Mouse (Mus musculus): ENCODE results near the gene Hoxb9. TPM values are rescaled to one million over a fixed set of nuclear protein-coding genes. Genes with fewer than 3 reads are reported as not detected.

The Hoxb9 gene
- polyA plus RNA-seq, 1 experiment from 2014 or later = not detected

DNA sequence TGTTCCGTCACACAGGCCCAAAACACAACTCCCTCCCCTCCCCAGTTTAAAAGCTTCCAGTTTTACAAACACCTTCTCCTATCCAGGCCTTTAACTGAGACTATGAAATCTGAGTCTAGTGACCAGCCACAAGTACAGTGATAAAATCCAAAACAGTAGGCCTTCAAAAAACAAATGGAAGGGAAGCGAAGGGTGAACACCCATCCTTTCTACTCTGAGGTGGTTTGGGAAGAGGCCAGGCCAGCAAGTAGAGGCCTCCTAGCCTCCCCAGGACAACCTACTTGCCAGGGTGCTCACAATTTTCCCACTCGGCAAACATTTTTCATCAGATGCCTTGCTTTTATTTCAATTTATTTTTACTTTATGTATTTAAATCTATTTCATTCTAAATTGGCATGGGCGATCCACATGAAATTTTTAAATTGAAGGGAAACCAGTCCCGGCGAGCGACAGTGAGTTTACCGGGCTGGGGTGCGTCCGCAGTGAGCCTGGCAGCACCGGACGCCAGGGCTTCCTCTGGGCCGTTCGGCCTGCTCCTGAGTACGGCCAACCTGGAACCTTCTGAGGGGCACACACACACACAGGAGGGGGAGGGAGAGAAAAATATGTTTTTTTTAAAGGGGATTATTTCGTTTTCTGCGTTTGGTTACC lies 19.6 kb downstream of the Hoxb9 start:
- no peak overlapping the region for H3K4me3 ChIP-seq
- H3K27ac ChIP-seq (replicated peaks) = no peak overlapping the region
- H3K9ac ChIP-seq (replicated peaks) = no peak overlapping the region
- H3K36me3 ChIP-seq = no peaks in the 10 kb centered on the region
- H3K9me3 ChIP-seq = no peaks in the 10 kb centered on the region
- H3K4me1 ChIP-seq = 0 out of 2 replicates have a peak, but pooled peaks cover 4% of the 10 kb centered on the region
- H3K4me2 ChIP-seq (replicated peaks) = no peak overlapping the region
- 3% methylated on average over 17 of the region's 17 CpGs for WGBS
- peaks cover 97% of the 10 kb centered on the region for H3K27me3 ChIP-seq
- ATAC-seq (replicated peaks) = no peak

DNA sequence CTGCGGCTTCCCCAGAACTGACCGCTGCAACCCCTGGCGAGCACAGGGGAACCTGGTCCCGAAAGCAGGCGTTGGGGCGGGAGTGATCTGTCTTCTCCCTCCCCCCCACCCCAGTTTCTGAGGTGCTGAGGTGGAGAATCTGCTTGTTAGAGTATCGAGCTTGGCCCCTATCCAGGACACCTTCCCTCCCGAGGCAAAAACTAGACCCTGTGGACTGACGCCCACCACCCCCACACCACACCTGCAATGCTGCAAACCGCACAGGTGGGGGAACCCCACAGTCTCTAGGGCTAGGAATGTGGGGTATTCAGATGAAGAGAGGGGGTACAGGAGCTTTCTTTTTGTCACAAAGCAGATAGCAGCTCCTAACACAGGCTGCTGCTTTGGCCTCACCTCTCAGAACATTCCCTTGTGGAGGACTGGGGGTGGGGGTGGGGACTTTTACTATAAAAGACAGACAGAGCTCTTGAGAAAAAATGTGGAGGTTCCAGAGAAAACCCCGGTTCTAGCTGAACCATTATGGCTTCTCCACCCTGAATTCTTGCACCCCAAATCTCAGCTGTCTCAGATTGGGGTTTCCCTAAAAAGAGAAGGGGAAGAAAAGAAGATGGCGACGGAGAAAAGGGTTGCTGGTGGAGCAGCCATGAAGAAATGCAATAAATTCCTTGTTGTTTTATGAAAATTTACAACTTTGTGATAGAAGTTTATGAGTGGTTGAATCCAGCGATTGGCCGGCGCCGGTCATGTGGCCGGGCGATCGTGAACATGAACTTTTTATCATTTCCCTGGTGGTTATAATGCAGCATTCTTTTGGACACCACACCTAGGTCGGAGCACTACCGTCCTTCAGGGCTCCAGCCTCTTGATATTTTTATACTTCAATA lies 20.7 kb downstream of the Hoxb9 start, which contains the start of gene Hoxb6:
Hoxb6 (plus strand) TSS at position 796 of the 884 bp plus-strand sequence.
- H3K36me3 ChIP-seq = no peaks in the 10 kb centered on the region
- no peak within 1 kb of the TSS for H3K9ac ChIP-seq (replicated peaks)
- no peak within 1 kb of the TSS for H3K4me2 ChIP-seq (replicated peaks)
- H3K4me1 ChIP-seq = no peaks in the 10 kb centered on the region
- ATAC-seq (replicated peaks) = no peak
- H3K4me3 ChIP-seq = no peak within 1 kb of the TSS
- H3K27me3 ChIP-seq = peaks cover 97% of the 10 kb centered on the region
- WGBS = 1% methylated on average over 22 of the region's 22 CpGs
- no peak within 1 kb of the TSS for H3K27ac ChIP-seq (replicated peaks)
- H3K9me3 ChIP-seq = no peaks in the 10 kb centered on the region

DNA sequence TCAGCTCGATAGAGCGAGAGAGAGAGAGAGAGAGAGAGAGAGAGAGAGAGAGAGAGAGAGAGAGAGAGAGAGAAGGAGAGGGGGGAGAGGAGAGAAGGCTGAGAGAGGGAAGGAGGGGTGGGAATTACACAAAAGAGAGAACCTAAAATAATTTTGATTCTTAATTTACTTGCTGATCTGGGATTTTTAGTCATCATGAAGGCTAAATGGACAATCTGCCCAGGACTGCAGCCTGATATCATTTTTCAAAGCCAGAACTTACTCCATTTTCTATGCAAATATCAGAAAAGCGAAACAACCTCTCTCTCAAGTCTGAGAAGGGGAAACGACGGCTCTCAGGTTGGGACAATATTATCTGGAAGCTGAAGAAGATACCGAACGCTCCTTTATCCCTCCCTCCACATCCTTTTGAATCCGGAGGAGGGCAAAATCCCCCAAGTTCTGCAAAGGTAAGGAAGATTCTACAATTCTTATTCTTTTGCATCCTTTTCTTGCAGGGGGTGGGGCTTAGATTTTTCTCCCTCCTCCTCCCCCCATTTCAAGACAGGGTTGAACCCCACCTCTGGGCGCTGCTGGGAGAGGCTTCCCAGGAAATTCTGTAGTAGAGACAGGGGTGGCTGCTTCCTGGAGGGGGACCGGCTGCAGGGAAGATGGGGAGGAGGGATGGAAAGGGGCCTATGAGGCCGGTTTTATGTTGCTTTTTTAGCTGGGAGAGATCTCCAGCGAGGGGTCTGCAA lies 21.5 kb downstream of the Hoxb9 start:
- Histone ChIP-seq H3K36me3 (no peaks in the 10 kb centered on the region), H3K4me3 (no peak overlapping the region)
- WGBS = 3% methylated on average over 12 of the region's 12 CpGs

GRCm38 (mm10) chr11:96293302-96293921 lies 22.2 kb downstream of the Hoxb9 start:
- 2% methylated on average over 22 of the region's 22 CpGs for WGBS
- Histone ChIP-seq H3K4me2 (replicated peaks) (no peak overlapping the region), H3K9me3 (no peaks in the 10 kb centered on the region), H3K4me3 (no peak overlapping the region), H3K4me1 (no peaks in the 10 kb centered on the region), H3K9ac (replicated peaks) (no peak overlapping the region), H3K27me3 (peaks cover 97% of the 10 kb centered on the region), H3K27ac (replicated peaks) (no peak overlapping the region), H3K36me3 (no peaks in the 10 kb centered on the region)
- no peak for ATAC-seq (replicated peaks)

More for the DNA sequence above, 21.5 kb downstream of the Hoxb9 start:
- Histone ChIP-seq H3K9ac (replicated peaks) (no peak overlapping the region), H3K4me2 (replicated peaks) (no peak overlapping the region), H3K27me3 (peaks cover 97% of the 10 kb centered on the region), H3K27ac (replicated peaks) (no peak overlapping the region), H3K9me3 (no peaks in the 10 kb centered on the region), H3K4me1 (no peaks in the 10 kb centered on the region)
- no peak for ATAC-seq (replicated peaks)

DNA sequence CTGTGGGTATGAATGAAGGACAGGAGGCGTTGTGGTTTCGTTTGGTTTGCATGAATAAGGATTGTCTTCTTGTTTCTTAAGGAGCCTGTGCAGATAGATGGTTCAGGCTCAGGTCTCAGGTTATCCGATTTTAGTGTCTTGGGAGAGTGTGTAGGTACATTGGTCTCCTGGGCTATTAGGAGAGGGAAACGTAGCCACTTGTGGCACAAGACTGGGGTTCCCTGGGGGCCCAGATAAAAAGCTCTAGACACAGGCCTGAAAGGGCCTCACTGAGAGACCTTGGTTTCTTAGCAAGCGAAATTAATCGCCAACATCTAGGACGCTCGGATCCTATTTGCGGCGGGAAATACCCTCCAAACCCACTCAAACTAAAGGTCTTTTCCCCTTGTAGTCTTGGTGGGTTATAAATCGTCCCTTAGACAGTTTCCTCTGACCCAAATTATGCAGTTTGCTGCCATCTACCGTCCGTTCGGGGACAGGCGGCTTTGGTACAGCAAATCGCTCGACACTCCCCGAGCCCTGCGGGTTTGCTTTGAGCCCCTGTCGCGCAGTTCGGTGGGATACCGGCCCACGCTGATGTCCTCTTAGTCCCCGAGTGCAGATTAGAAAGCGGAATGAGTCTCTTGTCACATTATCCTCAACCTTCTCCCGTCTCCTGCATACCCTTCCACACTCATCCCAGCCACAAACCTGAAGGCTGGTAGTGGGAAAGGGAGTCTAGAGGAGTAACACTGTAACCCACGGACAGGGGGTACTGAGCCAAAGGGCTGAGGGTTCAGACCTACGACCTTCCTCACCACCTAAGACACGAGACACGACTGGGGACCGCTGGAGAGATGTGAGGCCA lies 23.2 kb downstream of the Hoxb9 start:
- WGBS = under 1% methylated on average over 32 of the region's 32 CpGs
- Histone ChIP-seq H3K4me1 (no peaks in the 10 kb centered on the region), H3K4me3 (no peak overlapping the region), H3K27me3 (peaks cover 97% of the 10 kb centered on the region), H3K9me3 (no peaks in the 10 kb centered on the region), H3K27ac (replicated peaks) (no peak overlapping the region), H3K9ac (replicated peaks) (no peak overlapping the region), H3K36me3 (no peaks in the 10 kb centered on the region), H3K4me2 (replicated peaks) (no peak overlapping the region)
- ATAC-seq (replicated peaks) = no peak

GRCm38 (mm10) chr11:96295092-96295835 lies 24.0 kb downstream of the Hoxb9 start:
- under 1% methylated on average over 30 of the region's 30 CpGs for WGBS
- peaks cover 97% of the 10 kb centered on the region for H3K27me3 ChIP-seq
- no peaks in the 10 kb centered on the region for H3K9me3 ChIP-seq
- no peaks in the 10 kb centered on the region for H3K4me1 ChIP-seq
- H3K27ac ChIP-seq (replicated peaks) = no peak overlapping the region
- H3K4me2 ChIP-seq (replicated peaks) = no peak overlapping the region
- no peaks in the 10 kb centered on the region for H3K36me3 ChIP-seq
- no peak overlapping the region for H3K9ac ChIP-seq (replicated peaks)
- no peak overlapping the region for H3K4me3 ChIP-seq
- no peak for ATAC-seq (replicated peaks)

DNA sequence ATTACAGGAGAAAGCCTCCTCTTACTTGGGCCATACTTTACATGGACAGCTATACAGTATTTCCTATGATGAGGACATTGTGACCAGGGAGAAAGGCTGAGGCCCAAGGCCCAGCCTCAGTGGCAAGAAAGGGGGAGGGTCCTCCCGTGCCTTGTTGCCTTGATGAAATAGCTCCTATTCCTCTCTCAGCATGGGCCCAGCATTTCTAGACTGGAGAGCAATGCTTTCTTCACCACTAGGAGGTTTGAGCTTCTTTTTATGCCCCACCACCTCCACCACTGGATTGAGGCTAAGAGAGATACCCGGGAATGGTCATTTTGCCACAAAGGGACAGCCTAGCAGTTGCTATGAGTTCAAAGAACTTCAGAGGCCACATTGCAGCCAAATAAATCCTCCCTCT lies 25.7 kb downstream of the Hoxb9 start:
- Histone ChIP-seq H3K36me3 (no peaks in the 10 kb centered on the region), H3K9me3 (no peaks in the 10 kb centered on the region), H3K27ac (replicated peaks) (no peak overlapping the region), H3K4me3 (no peak overlapping the region), H3K4me1 (no peaks in the 10 kb centered on the region), H3K27me3 (peaks cover 98% of the 10 kb centered on the region), H3K4me2 (replicated peaks) (no peak overlapping the region), H3K9ac (replicated peaks) (no peak overlapping the region)
- 0% methylated on average over 2 of the region's 2 CpGs for WGBS
- no peak for ATAC-seq (replicated peaks)

DNA sequence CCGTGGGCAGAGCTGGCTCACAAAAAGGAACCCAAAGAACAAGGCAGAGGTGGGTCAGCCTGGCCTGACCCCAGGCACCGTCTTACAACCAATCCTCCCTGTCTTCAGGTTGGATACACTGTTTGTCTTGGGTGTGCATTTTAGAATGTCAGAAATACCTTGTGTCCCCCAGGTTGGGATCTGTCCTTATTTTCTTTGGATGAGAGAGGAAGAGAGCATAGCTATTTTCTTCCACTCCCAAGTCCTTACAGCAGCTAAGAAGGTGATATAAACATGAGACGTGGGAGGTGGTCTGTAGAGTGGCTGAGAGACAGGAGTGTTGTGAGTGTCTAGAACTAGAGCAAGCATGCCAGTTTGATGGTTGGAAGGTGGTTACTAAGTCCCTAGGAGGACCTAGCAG lies 26.2 kb downstream of the Hoxb9 start:
- H3K4me3 ChIP-seq = no peak overlapping the region

GRCm38 (mm10) chr11:96297968-96298635 lies 26.8 kb downstream of the Hoxb9 start:
- Histone ChIP-seq H3K36me3 (no peaks in the 10 kb centered on the region), H3K4me1 (no peaks in the 10 kb centered on the region), H3K9me3 (no peaks in the 10 kb centered on the region), H3K4me2 (replicated peaks) (no peak overlapping the region), H3K4me3 (no peak overlapping the region), H3K27me3 (peaks cover 98% of the 10 kb centered on the region), H3K27ac (replicated peaks) (no peak overlapping the region), H3K9ac (replicated peaks) (no peak overlapping the region)
- 2% methylated on average over 11 of the region's 11 CpGs for WGBS
- no peak for ATAC-seq (replicated peaks)

More for the DNA sequence above, 26.2 kb downstream of the Hoxb9 start:
- H3K9me3 ChIP-seq = no peaks in the 10 kb centered on the region
- peaks cover 98% of the 10 kb centered on the region for H3K27me3 ChIP-seq
- no peak overlapping the region for H3K27ac ChIP-seq (replicated peaks)
- H3K9ac ChIP-seq (replicated peaks) = no peak overlapping the region
- H3K4me1 ChIP-seq = no peaks in the 10 kb centered on the region
- H3K4me2 ChIP-seq (replicated peaks) = no peak overlapping the region
- no peak for ATAC-seq (replicated peaks)
- H3K36me3 ChIP-seq = no peaks in the 10 kb centered on the region
- 0% methylated on average over 3 of the region's 3 CpGs for WGBS

DNA sequence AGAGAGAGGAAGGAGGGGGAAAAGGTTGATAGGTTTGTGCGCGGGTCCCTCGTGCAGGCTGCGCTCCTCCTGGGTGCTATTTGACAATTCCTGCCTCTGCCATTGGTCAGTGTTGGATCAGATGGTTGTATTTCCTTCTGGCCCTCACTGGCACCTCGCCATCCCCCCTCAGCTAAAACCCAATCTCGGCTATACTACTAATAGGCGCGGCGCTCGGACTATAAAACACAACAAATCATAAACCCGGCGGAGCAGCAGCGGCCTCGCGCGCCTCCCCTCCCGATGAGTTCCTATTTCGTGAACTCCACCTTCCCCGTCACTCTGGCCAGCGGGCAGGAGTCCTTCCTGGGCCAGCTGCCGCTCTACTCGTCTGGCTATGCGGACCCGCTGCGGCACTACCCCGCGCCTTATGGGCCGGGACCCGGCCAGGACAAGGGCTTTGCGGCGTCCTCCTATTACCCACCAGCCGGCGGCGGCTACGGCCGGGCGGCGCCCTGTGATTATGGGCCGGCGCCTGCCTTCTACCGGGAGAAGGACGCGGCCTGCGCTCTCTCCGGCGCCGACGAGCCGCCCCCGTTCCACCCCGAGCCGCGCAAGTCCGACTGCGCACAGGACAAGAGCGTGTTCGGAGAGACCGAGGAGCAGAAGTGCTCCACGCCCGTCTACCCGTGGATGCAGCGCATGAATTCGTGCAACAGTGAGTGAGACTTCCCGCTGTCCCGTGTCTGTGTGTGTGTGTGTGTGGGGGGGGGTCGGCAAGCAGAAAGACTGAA lies 27.8 kb downstream of the Hoxb9 start:
- Histone ChIP-seq H3K4me1 (0 out of 2 replicates have a peak, but pooled peaks cover 6% of the 10 kb centered on the region), H3K27ac (replicated peaks) (no peak overlapping the region), H3K4me2 (replicated peaks) (no peak overlapping the region), H3K9ac (replicated peaks) (no peak overlapping the region), H3K4me3 (no peak overlapping the region), H3K36me3 (no peaks in the 10 kb centered on the region), H3K27me3 (peaks cover 98% of the 10 kb centered on the region), H3K9me3 (no peaks in the 10 kb centered on the region)
- under 1% methylated on average over 66 of the region's 66 CpGs for WGBS
- ATAC-seq (replicated peaks) = no peak

Measured in forebrain, embryonic 15.5 days (tissue).